Mouse (Mus musculus): ENCODE measurements around the gene B4galnt3. TPM values are rescaled to one million over a fixed set of nuclear protein-coding genes. Genes with fewer than 3 reads are reported as not detected.

The B4galnt3 gene
- polyA plus RNA-seq, 1 experiment from 2014 or later = 0.22 TPM

DNA sequence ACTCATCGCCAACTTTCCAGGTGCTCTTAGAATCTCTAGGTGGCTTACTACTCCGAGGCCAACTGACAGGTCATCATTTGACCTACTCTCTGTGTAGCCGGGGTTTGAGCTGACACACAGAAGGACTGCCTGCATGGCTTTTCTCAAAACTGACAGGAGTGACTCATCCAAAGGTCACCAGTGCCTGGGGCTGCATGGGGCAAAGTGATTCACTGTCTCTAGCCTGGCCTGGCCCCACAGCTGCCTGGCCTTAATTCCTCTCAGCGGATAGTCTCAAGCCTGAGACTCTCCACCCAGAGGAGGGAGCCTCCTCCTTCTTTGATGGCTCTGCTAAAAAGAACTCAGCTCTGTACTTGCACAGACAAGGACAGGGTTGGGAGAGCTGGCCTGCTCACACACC is 103.4 kb downstream of the B4galnt3 start:
- WGBS = 84% methylated on average over 4 of the region's 4 CpGs
- ATAC-seq (ENCODE audit: low FRiP score, low read depth) = no peak
- no peaks in the 10 kb centered on the region for H3K36me3 ChIP-seq

DNA sequence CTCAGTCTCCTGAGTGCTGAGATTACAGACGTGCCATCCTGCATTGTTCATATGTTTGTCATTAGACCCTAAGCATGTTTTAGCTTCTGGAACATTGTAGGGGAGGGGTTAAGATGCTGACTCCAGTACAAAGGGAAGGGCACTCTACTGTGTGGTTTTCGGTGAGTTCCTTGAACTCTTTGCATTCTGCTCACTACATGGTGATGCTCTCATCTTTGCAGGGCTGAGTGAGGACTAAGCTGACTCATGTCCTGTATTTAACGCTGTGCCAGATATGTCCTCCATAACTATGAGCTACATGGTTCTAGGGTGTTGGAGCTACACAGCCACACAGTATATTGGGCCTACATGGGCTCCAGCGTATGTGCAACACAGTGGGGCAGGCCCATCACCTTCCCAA is 104.0 kb downstream of the B4galnt3 start:
- ATAC-seq (ENCODE audit: low FRiP score, low read depth) = no peak
- no peak overlapping the region for H3K4me2 ChIP-seq
- H3K4me3 ChIP-seq = no peak overlapping the region
- peaks cover 17% of the 10 kb centered on the region for H3K4me1 ChIP-seq (replicated peaks)
- H3K27ac ChIP-seq (replicated peaks) = no peak overlapping the region
- H3K9ac ChIP-seq = no peak overlapping the region
- no peaks in the 10 kb centered on the region for H3K36me3 ChIP-seq
- H3K9me3 ChIP-seq = no peaks in the 10 kb centered on the region
- peaks cover 6% of the 10 kb centered on the region for H3K27me3 ChIP-seq
- WGBS = 97% methylated on average over 4 of the region's 4 CpGs

More for the DNA sequence above, 103.4 kb downstream of the B4galnt3 start:
- Histone ChIP-seq H3K4me2 (no peak overlapping the region), H3K27ac (replicated peaks) (no peak overlapping the region), H3K27me3 (peaks cover 6% of the 10 kb centered on the region), H3K4me3 (no peak overlapping the region), H3K4me1 (replicated peaks) (peaks cover 17% of the 10 kb centered on the region), H3K9me3 (no peaks in the 10 kb centered on the region), H3K9ac (no peak overlapping the region)

DNA sequence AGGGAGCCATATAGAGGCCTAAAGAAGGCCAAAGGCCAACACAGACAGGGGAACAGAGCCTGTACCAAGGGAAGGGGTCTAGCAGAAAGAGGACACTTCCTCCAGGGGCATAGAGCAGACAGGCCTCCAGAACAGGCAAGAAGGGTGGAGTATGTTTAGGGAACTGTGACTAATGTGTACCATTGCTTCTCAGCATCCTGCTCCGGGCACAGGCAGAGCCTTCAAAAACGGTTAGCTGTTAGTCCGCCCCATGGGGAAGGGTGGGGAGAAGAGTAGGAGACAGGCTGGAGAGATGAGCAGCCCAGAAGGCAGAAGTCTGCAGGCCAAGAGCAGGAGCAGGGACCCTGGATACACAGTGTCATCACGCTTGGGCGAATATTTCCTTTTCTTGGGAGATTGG is 105.1 kb downstream of the B4galnt3 start:
- H3K4me3 ChIP-seq = no peak overlapping the region
- no peaks in the 10 kb centered on the region for H3K36me3 ChIP-seq
- H3K9me3 ChIP-seq = no peaks in the 10 kb centered on the region
- ATAC-seq (ENCODE audit: low FRiP score, low read depth) = no peak
- no peak overlapping the region for H3K9ac ChIP-seq
- peaks cover 6% of the 10 kb centered on the region for H3K27me3 ChIP-seq
- H3K4me2 ChIP-seq = no peak overlapping the region
- H3K27ac ChIP-seq (replicated peaks) = no peak overlapping the region
- WGBS = 83% methylated on average over 5 of the region's 5 CpGs
- H3K4me1 ChIP-seq (replicated peaks) = peaks cover 17% of the 10 kb centered on the region

DNA sequence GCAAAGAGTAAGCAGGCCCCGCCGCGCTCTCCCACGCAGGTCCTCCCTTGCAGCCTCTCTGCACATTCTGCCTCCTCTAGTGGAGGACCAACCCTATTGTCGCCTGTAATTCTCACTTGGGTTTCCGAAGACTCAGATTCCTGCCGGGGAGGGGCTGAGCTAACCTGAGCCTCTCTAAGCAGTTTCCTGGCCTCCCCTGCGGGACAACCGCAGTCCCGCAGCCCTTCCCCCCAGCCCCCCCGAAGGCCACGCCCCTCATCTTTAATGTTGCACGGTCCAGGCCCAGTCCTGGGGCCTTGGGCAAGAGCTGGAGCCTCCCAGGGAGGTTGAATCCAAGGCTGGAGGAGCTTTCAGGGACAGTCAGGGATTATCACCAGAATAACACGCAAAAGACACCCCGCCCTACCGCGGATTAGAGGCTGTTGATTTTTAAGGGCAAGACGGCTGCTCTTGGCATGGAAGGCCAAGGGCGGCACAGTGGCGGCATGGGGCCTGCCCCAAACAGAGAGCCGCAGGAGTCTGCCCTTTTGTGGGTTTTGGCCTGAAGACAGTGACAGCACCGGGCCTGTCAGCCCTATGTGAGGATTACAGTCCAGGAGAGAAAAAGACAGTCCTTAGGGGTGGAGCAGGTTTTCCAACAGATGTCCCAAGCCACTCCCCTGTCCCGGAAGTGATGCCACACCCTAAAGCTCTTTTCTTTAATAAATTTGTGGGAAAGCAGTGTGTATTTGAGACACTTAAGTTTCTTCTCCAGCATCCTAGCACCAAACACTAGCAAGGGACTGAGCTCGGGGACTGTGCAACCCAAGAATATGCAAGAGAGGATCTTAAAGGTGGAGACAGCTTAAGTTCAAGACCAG is 105.8 kb downstream of the B4galnt3 start:
- no peak overlapping the region for H3K9ac ChIP-seq
- no peak overlapping the region for H3K4me3 ChIP-seq
- ATAC-seq (ENCODE audit: low FRiP score, low read depth) = peak; percentile 47; the same call in 1 of the 2 replicates
- peaks cover 6% of the 10 kb centered on the region for H3K27me3 ChIP-seq
- WGBS = 24% methylated on average over 24 of the region's 24 CpGs
- no peaks in the 10 kb centered on the region for H3K36me3 ChIP-seq
- H3K27ac ChIP-seq (replicated peaks) = no peak overlapping the region
- H3K4me2 ChIP-seq = peak overlapping the region; percentile 41
- H3K4me1 ChIP-seq (replicated peaks) = peaks cover 17% of the 10 kb centered on the region
- H3K9me3 ChIP-seq = no peaks in the 10 kb centered on the region

DNA sequence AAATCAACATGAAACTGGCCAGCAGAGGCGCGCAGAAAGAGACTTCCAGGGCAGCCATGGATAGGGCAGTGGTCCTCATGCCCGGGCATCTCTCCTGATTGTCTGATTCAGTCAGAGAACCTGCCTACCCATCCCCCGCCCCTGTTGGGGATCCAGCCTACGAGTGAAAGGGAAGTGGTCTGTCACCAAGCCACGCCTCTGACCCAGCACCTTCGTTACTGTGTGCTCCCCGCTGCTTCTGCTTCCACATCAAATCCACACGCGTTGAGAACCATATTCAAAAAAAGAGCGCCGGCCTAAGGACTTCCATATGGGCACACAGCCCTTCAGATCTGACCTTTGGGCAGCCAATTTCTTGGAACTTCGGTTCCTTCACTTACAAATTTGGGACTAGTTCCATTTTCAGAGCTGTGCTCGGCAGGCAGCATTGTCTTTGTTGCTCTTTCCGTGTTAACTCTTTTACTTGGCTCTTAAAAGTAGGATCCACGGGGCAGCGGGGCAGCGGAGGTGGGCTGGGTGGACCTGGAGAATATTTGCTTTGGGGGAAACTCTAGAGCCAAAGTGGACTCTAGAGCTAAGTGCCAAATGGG is 106.7 kb downstream of the B4galnt3 start:
- no peak overlapping the region for H3K27ac ChIP-seq (replicated peaks)
- no peaks in the 10 kb centered on the region for H3K36me3 ChIP-seq
- H3K4me3 ChIP-seq = no peak overlapping the region
- no peak overlapping the region for H3K9ac ChIP-seq
- no peaks in the 10 kb centered on the region for H3K9me3 ChIP-seq
- H3K4me2 ChIP-seq = peak overlapping the region; percentile 41
- no peak for ATAC-seq (ENCODE audit: low FRiP score, low read depth)
- H3K27me3 ChIP-seq = peaks cover 6% of the 10 kb centered on the region
- H3K4me1 ChIP-seq (replicated peaks) = peaks cover 17% of the 10 kb centered on the region
- 19% methylated on average over 18 of the region's 18 CpGs for WGBS

DNA sequence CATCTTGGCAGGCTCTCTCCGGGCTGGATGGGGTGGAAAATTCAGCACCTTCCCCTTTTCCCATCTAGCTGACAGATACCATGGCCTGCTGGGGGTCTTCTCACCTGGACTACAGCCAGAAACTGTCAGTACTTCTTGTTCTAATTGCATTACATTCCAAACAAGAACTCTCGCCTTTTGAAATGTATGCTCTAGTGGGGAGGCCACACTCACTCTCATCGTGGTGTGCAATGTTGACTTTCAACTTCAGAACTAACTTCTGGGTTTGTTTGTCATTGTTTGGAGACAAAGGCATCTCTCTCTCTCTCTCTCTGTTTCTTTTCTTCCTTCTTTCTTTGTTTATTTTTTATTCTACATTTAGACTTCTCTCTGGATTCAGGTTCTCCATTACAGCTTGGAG is 107.8 kb downstream of the B4galnt3 start:
- 49% methylated on average over 3 of the region's 3 CpGs for WGBS
- no peak overlapping the region for H3K4me2 ChIP-seq
- no peak for ATAC-seq (ENCODE audit: low FRiP score, low read depth)
- no peak overlapping the region for H3K27ac ChIP-seq (replicated peaks)
- H3K27me3 ChIP-seq = peaks cover 6% of the 10 kb centered on the region
- peaks cover 12% of the 10 kb centered on the region for H3K4me1 ChIP-seq (replicated peaks)
- no peak overlapping the region for H3K9ac ChIP-seq
- no peaks in the 10 kb centered on the region for H3K36me3 ChIP-seq
- H3K4me3 ChIP-seq = no peak overlapping the region
- no peaks in the 10 kb centered on the region for H3K9me3 ChIP-seq

DNA sequence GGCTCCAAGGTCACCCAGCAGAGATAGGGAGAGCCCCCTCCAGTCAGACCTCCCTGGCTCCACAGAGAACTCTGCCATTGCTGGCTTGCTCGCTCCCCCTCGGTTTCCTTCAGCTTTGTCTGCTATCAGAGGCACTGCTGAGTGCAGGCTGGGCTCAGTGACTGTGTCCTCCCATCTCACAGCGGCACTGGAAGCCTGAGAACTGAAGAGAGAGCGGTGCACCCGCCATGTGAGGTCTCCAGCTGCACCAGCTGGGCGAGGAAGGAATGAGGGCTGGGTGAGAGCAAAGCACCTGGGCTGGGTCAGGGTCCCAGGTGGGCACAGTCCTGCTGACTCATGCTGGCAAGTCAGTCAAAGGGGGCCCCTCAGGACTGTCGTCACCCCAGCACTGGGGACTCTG is 108.6 kb downstream of the B4galnt3 start:
- Histone ChIP-seq H3K27me3 (peaks cover 6% of the 10 kb centered on the region), H3K27ac (replicated peaks) (no peak overlapping the region), H3K4me2 (no peak overlapping the region), H3K4me3 (no peak overlapping the region), H3K9me3 (no peaks in the 10 kb centered on the region), H3K9ac (no peak overlapping the region), H3K4me1 (replicated peaks) (peaks cover 12% of the 10 kb centered on the region), H3K36me3 (no peaks in the 10 kb centered on the region)
- no peak for ATAC-seq (ENCODE audit: low FRiP score, low read depth)
- WGBS = 61% methylated on average over 7 of the region's 7 CpGs

DNA sequence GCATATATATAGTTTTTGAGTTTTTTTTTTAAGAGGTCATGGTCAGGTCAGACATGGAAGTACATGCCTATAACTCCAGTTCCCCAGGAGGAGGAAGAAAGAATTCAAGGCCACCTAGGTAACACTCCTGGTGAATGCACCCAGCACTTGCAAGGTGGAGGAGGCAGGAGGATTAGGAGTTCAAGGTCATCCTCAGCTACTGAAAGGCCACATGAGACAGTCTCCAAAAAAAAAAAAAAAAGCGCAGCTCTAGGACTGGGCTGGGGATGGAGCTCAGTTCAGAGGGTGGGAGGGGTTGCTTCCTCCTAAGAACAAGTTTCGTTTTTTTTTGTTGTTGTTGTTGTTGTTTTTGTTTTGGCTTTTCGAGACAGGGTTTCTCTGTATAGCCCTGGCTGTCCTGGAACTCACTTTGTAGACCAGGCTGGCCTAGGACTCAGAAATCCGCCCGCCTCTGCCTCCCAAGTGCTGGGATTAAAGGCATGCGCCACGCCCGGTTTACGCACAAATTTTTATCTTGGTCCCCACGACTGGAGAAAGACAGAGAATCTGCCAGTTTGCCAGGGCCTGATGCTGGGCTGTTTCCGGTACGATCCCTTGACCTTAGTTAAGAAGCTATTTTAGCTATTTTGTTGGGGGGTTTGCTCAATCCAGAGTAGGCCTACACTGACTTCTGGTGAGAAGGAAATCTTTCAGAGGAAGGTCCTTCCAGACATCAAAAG is 109.2 kb downstream of the B4galnt3 start:
- Histone ChIP-seq H3K36me3 (no peaks in the 10 kb centered on the region), H3K4me2 (no peak overlapping the region), H3K27ac (replicated peaks) (no peak overlapping the region), H3K9ac (no peak overlapping the region), H3K27me3 (peaks cover 6% of the 10 kb centered on the region), H3K4me3 (no peak overlapping the region), H3K4me1 (replicated peaks) (peaks cover 12% of the 10 kb centered on the region), H3K9me3 (no peaks in the 10 kb centered on the region)
- 91% methylated on average over 12 of the region's 12 CpGs for WGBS
- no peak for ATAC-seq (ENCODE audit: low FRiP score, low read depth)

DNA sequence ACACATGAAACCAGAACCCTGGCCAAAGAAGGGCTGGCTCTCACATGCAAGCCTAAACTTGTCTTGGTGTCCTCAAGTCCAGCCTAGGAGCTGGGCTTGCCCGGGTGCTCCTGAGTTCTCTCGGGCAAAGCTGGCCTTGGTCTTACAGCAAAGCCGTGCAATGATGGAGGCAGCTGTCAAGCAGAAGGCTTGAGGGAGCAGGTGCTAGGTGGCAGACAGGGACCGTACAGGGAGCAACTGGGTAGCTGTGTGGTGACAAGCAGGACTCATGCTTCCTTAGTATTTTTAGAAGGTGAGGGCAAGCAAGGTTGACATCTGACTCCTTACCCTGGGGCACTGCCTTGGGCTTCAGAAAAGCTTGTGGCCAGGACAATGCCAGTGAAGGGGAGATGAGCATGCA is 110.6 kb downstream of the B4galnt3 start:
- ATAC-seq (ENCODE audit: low FRiP score, low read depth) = no peak
- H3K27ac ChIP-seq (replicated peaks) = no peak overlapping the region
- WGBS = 86% methylated on average over 4 of the region's 4 CpGs

DNA sequence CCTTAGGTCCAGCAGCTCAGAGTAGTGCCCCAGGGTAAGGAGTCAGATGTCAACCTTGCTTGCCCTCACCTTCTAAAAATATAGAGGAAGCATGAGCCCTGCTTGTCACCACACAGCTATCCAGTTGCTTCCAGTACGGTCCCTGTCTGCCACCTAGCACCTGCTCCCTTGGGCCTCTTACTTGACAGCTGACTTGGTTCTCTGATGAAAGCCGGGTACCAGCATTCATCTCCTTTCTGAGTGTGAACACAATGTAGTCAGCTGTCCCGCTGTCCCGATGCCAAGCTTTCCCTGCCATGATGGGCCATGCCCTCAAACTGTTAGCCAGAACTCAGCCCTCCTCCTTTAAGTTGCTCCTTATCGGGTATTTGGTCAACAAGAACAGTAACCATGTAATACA is 112.2 kb downstream of the B4galnt3 start:
- no peak overlapping the region for H3K4me3 ChIP-seq
- no peak overlapping the region for H3K9ac ChIP-seq
- no peaks in the 10 kb centered on the region for H3K27me3 ChIP-seq
- no peak for ATAC-seq (ENCODE audit: low FRiP score, low read depth)
- H3K27ac ChIP-seq (replicated peaks) = no peak overlapping the region
- H3K9me3 ChIP-seq = no peaks in the 10 kb centered on the region
- no peaks in the 10 kb centered on the region for H3K4me1 ChIP-seq (replicated peaks)
- WGBS = 74% methylated on average over 5 of the region's 5 CpGs
- H3K36me3 ChIP-seq = no peaks in the 10 kb centered on the region
- H3K4me2 ChIP-seq = no peak overlapping the region

More for the DNA sequence above, 110.6 kb downstream of the B4galnt3 start:
- no peak overlapping the region for H3K4me3 ChIP-seq
- H3K27me3 ChIP-seq = peaks cover 5% of the 10 kb centered on the region
- H3K36me3 ChIP-seq = no peaks in the 10 kb centered on the region
- H3K9me3 ChIP-seq = no peaks in the 10 kb centered on the region
- H3K9ac ChIP-seq = no peak overlapping the region
- no peak overlapping the region for H3K4me2 ChIP-seq
- peaks cover 12% of the 10 kb centered on the region for H3K4me1 ChIP-seq (replicated peaks)

DNA sequence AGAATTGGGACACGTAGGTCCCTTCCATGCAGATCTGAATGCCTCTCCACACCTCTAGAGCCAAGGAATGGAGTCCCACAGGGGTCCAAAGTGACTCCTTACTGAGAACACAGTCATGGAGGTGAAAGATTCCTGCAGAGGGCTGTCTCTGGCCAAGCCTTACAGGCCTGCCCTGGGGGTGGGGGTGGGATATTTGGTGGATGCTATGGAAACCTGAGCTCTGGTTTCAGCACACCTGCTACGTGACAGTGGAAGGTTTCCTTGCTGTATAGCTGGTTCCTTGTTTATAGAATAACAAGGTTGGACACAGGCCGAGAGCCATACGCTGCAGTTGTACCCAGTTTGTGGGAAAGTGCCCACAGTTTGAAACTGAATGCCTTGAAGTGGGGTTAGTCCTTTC is 113.9 kb downstream of the B4galnt3 start:
- Histone ChIP-seq H3K9me3 (no peaks in the 10 kb centered on the region), H3K27ac (replicated peaks) (no peak overlapping the region), H3K36me3 (no peaks in the 10 kb centered on the region), H3K9ac (no peak overlapping the region), H3K4me1 (replicated peaks) (no peaks in the 10 kb centered on the region), H3K27me3 (no peaks in the 10 kb centered on the region), H3K4me3 (no peak overlapping the region), H3K4me2 (no peak overlapping the region)
- no peak for ATAC-seq (ENCODE audit: low FRiP score, low read depth)
- WGBS = 68% methylated on average over 4 of the region's 4 CpGs

DNA sequence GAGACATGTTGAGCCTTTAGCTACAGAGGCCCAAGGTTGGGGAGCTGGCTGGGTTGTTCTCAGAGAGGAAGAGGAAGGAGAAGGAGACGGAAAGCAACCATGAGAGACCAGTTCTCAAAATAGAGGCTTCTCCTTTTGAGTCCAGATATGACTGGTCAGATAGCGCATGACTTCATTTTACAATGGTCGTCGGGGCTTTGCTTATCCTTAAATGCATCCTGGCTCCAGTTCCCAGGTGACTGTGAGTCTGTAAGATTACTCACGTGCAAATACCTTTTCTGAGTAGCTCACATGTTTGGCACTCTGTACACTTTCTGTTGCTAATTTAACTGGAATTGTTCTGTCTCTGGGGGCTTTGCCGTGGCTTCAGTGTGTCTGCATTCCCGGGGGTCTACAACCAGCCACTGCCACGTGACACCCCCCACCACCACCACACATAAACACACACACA is 114.6 kb downstream of the B4galnt3 start:
- WGBS = 80% methylated on average over 8 of the region's 8 CpGs
- H3K27me3 ChIP-seq = no peaks in the 10 kb centered on the region
- H3K27ac ChIP-seq (replicated peaks) = no peak overlapping the region
- H3K4me1 ChIP-seq (replicated peaks) = no peaks in the 10 kb centered on the region
- H3K9me3 ChIP-seq = no peaks in the 10 kb centered on the region
- H3K9ac ChIP-seq = no peak overlapping the region
- no peak overlapping the region for H3K4me2 ChIP-seq
- no peak for ATAC-seq (ENCODE audit: low FRiP score, low read depth)
- no peaks in the 10 kb centered on the region for H3K36me3 ChIP-seq
- no peak overlapping the region for H3K4me3 ChIP-seq
